Mouse (Mus musculus) C2C12 (cell line): ENCODE results near the gene Theg. TPM values are rescaled to one million over a fixed set of nuclear protein-coding genes. Genes with fewer than 3 reads are reported as not detected.

Experiments used
- H3K27me3 ChIP-seq: one replicate; pipeline ENCODE4 v1.6.1; 2011; ENCODE audit not compliant: control insufficient read depth, insufficient read depth, insufficient read length
- H3K36me3 ChIP-seq: one replicate; pipeline ENCODE4 v1.6.1; 2011; ENCODE audit not compliant: control insufficient read depth, insufficient read depth
- H3K4me3 ChIP-seq: one replicate; pipeline ENCODE4 v1.5.1; 2011; ENCODE audit warnings: mild to moderate bottlenecking, control low read depth; ENCODE audit not compliant: poor library complexity, insufficient read depth, severe bottlenecking
- H3K79me2 ChIP-seq: one replicate; pipeline ENCODE4 v1.6.1; 2011; ENCODE audit not compliant: control insufficient read depth, insufficient read depth
- H3K79me3 ChIP-seq: one replicate; pipeline ENCODE4 v1.6.1; 2011; ENCODE audit warnings: low read depth, control low read depth
- H3ac ChIP-seq: one replicate; pipeline ENCODE3; 2011; ENCODE audit warnings: low read depth; ENCODE audit not compliant: control insufficient read depth, insufficient read length
- CEBPB ChIP-seq: IDR thresholded peaks from one replicate; pipeline ENCODE4 v1.6.1; 2011; ENCODE audit warnings: low read depth, mild to moderate bottlenecking, control low read depth, moderate library complexity
- CTCF ChIP-seq: IDR thresholded peaks from one replicate; pipeline ENCODE4 v1.5.1; 2011; ENCODE audit not compliant: control insufficient read depth, insufficient read depth, insufficient read length
- FOSL1 ChIP-seq: IDR thresholded peaks from one replicate; pipeline ENCODE4 v1.8.0; 2011; ENCODE audit warnings: mild to moderate bottlenecking, low read length; ENCODE audit not compliant: poor library complexity, insufficient read depth, severe bottlenecking
- MAX ChIP-seq: IDR thresholded peaks from one replicate; pipeline ENCODE4 v1.6.1; 2011; ENCODE audit warnings: mild to moderate bottlenecking, control low read depth
- MYOD1 ChIP-seq: IDR thresholded peaks from one replicate; pipeline ENCODE4 v1.6.1; 2011; ENCODE audit warnings: low read depth; ENCODE audit not compliant: control insufficient read depth, insufficient read length
- MYOG ChIP-seq: IDR thresholded peaks from one replicate; pipeline ENCODE4 v1.6.1; 2011; ENCODE audit not compliant: control insufficient read depth, insufficient read length; ENCODE audit errors: extremely low read depth
- USF1 ChIP-seq: IDR thresholded peaks from one replicate; pipeline ENCODE4 v1.6.1; 2011; ENCODE audit warnings: low read depth, mild to moderate bottlenecking, control low read depth, moderate library complexity
- polyA plus RNA-seq: library from polyadenylated mRNA; unstranded; fragments of >200 nt; fragmentation: generic; extraction: Trizol; gene quantifications from one replicate; pipeline ENCODE4 v1.2.1, GENCODE M21; 2012; ENCODE audit warnings: missing spikeins

Gene Theg
- polyA plus RNA-seq, 1 experiment: not detected

DNA sequence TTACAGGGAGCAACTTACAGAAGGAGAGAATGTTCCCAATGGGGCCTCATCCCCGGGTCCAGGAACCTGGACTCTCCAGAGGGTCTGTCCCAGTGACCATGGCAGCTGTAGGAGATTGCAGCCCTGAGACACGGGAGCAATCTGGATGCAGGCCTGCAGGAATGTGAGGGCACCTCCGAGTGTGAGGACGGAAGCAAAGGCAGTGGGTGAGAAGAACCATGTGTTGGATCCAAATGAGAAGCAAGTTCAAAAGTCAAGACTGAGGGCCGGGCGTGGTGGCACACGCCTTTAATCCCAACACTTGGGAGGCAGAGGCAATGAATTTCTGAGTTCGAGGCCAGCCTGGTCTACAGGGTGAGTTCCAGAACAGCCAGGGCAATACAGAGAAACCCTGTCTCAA, 5.6 kb downstream of the Theg start:
- TF ChIP-seq CTCF (no peak), USF1 (no peak)

DNA sequence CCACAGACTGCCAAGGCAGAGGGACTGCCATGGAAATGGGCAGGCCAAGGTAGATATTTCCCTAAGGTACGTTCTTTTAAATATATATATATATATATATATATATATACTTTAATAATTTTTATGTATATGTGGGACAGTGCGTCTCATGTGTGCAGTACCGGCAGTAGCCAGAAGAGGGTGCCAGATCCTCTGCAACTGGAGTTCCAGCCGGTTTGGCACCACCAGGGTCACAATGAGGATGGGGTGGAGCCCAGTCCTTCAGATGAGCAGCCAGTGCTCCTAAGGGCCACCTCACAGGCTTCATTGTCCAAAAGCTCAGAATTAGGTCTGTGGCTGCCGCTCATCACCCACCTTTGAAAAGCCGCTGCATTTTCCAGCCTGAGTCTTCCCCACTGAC, 6.3 kb downstream of the Theg start:
- H3K79me2 ChIP-seq: no peaks in the 10 kb centered on the region
- no peak overlapping the region for H3ac ChIP-seq
- no peaks in the 10 kb centered on the region for H3K36me3 ChIP-seq
- no peak overlapping the region for H3K4me3 ChIP-seq
- H3K79me3 ChIP-seq: no peaks in the 10 kb centered on the region
- H3K27me3 ChIP-seq: peaks cover 28% of the 10 kb centered on the region
- TF ChIP-seq CTCF (peak; percentile 23), USF1 (no peak)

More for the DNA sequence above, 5.6 kb downstream of the Theg start:
- H3K27me3 ChIP-seq: peaks cover 35% of the 10 kb centered on the region
- no peak overlapping the region for H3ac ChIP-seq
- no peak overlapping the region for H3K4me3 ChIP-seq
- no peaks in the 10 kb centered on the region for H3K79me2 ChIP-seq
- no peaks in the 10 kb centered on the region for H3K36me3 ChIP-seq
- H3K79me3 ChIP-seq: no peaks in the 10 kb centered on the region

DNA sequence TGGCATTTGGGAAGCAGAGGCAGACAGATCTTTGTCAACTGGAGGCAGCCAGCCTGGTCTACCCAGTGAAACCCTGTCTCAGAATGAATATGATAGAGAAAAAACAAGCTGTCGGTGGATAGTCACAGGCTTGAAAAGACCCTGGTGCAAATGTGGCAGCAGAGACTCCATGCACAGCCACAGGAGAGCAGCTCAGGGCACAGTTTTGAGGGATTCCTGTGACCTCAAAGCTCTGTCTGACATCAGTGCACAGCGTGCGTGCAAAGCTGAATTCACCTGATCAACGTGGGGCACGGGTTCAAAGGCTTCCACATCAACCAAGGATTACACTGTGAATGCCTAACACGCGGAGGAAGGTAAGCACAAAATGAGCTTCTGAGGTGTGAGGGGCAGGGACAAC, 6.8 kb downstream of the Theg start:
- no peaks in the 10 kb centered on the region for H3K36me3 ChIP-seq
- H3K27me3 ChIP-seq: peaks cover 25% of the 10 kb centered on the region
- H3K4me3 ChIP-seq: no peak overlapping the region
- no peak overlapping the region for H3ac ChIP-seq
- H3K79me2 ChIP-seq: no peaks in the 10 kb centered on the region
- TF ChIP-seq FOSL1 (no peak), MYOD1 (no peak), MYOG (no peak), CEBPB (no peak), USF1 (no peak), MAX (no peak)
- no peaks in the 10 kb centered on the region for H3K79me3 ChIP-seq

DNA sequence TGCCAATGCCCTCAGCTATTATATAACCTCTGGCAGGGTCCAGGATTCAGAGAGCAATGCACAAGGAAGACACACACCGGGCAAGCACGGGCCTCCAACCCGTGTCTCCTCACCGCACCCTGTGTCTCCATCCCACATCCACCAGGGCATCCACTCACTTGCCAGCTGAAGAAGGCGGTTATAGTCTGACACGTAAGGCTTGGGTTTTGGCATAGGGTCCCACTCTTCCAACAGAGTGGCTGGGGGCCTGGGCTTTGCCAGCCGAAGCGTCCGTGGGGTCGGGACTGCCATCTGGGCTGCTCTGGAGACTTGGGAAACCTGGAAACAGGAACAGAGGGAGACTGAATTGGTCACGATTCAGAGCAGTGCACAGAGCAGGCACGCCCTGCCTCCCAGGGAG, 7.3 kb downstream of the Theg start:
- no peak for TF ChIP-seq CEBPB
- no peak for TF ChIP-seq USF1
- no peak for TF ChIP-seq MAX
- no peak for TF ChIP-seq MYOD1
- TF ChIP-seq CTCF: no peak
- no peak for TF ChIP-seq MYOG
- no peak for TF ChIP-seq FOSL1
- Histone ChIP-seq H3ac (no peak overlapping the region), H3K79me3 (no peaks in the 10 kb centered on the region), H3K27me3 (peaks cover 22% of the 10 kb centered on the region), H3K36me3 (no peaks in the 10 kb centered on the region), H3K4me3 (no peak overlapping the region), H3K79me2 (no peaks in the 10 kb centered on the region)

DNA sequence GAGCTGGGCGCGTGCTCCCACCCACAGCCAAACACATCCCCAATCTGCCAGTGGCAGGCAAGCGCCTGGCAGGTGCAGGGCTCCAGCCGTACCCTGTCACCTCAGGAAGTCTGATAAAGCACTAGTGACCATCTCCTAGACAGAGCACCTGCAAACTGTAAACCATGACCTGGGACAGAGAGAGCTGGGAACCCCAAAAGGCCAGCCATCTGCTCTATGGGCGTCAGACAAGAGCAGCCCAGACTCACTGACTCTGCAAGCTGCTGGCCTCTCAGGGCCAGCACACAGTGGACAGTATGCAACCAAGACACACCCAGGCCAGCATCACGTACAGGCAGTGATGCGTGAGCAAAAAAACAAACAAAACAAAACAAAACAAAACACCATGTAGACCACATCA, 8.2 kb downstream of the Theg start:
- Histone ChIP-seq H3K4me3 (no peak overlapping the region), H3K79me2 (no peaks in the 10 kb centered on the region), H3K27me3 (peaks cover 17% of the 10 kb centered on the region), H3ac (no peak overlapping the region), H3K36me3 (no peaks in the 10 kb centered on the region), H3K79me3 (no peaks in the 10 kb centered on the region)
- TF ChIP-seq CEBPB: no peak
- no peak for TF ChIP-seq MYOD1
- TF ChIP-seq CTCF: no peak
- TF ChIP-seq MAX: no peak
- no peak for TF ChIP-seq MYOG
- TF ChIP-seq USF1: no peak
- TF ChIP-seq FOSL1: no peak

DNA sequence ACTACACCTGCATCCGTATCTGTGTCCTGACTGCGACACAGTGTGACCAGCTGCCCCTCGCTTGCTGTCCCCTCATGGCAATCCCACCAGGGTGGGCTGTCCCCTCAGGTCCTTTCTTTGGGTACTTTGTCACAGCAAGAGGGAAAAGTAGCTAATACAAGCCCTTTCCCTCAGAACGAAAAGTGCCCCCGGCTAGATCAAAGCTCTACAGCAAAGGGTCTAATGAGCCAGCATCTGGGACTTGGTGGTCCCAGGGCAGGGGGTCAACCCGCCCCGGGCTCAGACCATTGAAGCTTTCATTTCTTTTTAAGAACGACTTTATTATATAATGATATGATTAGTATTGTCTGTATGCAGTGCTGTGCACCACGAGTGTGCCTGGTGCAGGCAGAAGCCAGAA, 8.9 kb downstream of the Theg start:
- Histone ChIP-seq H3ac (no peak overlapping the region), H3K27me3 (peaks cover 16% of the 10 kb centered on the region), H3K79me2 (no peaks in the 10 kb centered on the region), H3K36me3 (no peaks in the 10 kb centered on the region), H3K79me3 (no peaks in the 10 kb centered on the region), H3K4me3 (no peak overlapping the region)
- no peak for TF ChIP-seq FOSL1
- no peak for TF ChIP-seq MYOD1
- TF ChIP-seq MAX: no peak
- TF ChIP-seq CTCF: no peak
- no peak for TF ChIP-seq CEBPB
- TF ChIP-seq USF1: no peak
- no peak for TF ChIP-seq MYOG

DNA sequence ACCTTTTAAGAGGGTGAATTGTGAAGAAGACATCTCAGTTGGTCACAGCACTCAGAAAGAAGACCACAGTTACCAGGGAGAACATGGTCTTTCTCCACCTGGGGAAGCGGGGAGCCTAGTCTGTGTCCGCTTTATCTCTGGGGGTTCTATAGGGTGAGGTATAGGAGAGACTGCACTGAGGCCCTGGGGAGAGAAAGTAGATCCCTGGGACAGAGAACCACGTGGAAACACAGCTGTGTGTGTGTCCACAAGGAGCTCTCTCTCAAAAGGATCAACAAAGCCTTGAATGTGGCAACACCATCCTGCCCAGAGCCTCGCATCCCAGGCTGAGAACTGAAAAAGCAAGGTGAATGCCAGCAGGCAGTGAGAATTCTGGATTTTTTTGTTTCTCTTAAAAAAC, 9.8 kb downstream of the Theg start:
- H3ac ChIP-seq: no peak overlapping the region
- no peaks in the 10 kb centered on the region for H3K79me2 ChIP-seq
- peaks cover 16% of the 10 kb centered on the region for H3K27me3 ChIP-seq
- no peak overlapping the region for H3K4me3 ChIP-seq
- no peaks in the 10 kb centered on the region for H3K36me3 ChIP-seq
- TF ChIP-seq MYOD1: no peak
- no peak for TF ChIP-seq USF1
- TF ChIP-seq FOSL1: no peak
- H3K79me3 ChIP-seq: no peaks in the 10 kb centered on the region
